Mouse (Mus musculus) testis, adult 2 months (tissue): ENCODE measurements at regions not wholly inside any gene's neighbourhood (a gene's known extent, or its start where the extent isn't known, plus 50 kb on each side); places are given as distances from the start of the nearest gene placed in this dataset.

Experiments
- H3K27ac ChIP-seq: fragments of 200-500 bp; 2 replicates; pipeline ENCODE4 v1.5.1; 2012; ENCODE audit warnings: low read depth, low read length; ENCODE audit not compliant: control insufficient read depth, insufficient read depth
- H3K27me3 ChIP-seq: fragments of 200-500 bp; 2 replicates; pipeline ENCODE4 v1.6.1; 2012; ENCODE audit warnings: mild to moderate bottlenecking, low read length, moderate library complexity; ENCODE audit not compliant: control insufficient read depth, insufficient read depth
- H3K36me3 ChIP-seq: fragments of 200-500 bp; 2 replicates; pipeline ENCODE4 v1.6.1; 2012; ENCODE audit warnings: mild to moderate bottlenecking, low read length; ENCODE audit not compliant: control insufficient read depth, insufficient read depth
- H3K4me1 ChIP-seq: fragments of 200-500 bp; 2 replicates; pipeline ENCODE4 v1.6.1; 2012; ENCODE audit warnings: low read length; ENCODE audit not compliant: control insufficient read depth, insufficient read depth
- H3K4me3 ChIP-seq: fragments of 200-500 bp; 2 replicates; pipeline ENCODE4 v1.5.1; 2012; ENCODE audit warnings: low read depth, mild to moderate bottlenecking, low read length, moderate library complexity, mixed read lengths; ENCODE audit not compliant: control insufficient read depth
- CTCF ChIP-seq: fragments of 200-500 bp; IDR thresholded peaks from 2 replicates; pipeline ENCODE4 v1.5.1; 2012; ENCODE audit warnings: low read depth, mild to moderate bottlenecking, inconsistent platforms, low read length, moderate library complexity; ENCODE audit not compliant: control insufficient read depth, insufficient read depth, insufficient replicate concordance
- POLR2A ChIP-seq: fragments of 200-500 bp; IDR thresholded peaks from 2 replicates; pipeline ENCODE4 v1.6.1; 2012; ENCODE audit warnings: low read depth, mild to moderate bottlenecking, inconsistent platforms, low read length, moderate library complexity; ENCODE audit not compliant: control insufficient read depth

DNA sequence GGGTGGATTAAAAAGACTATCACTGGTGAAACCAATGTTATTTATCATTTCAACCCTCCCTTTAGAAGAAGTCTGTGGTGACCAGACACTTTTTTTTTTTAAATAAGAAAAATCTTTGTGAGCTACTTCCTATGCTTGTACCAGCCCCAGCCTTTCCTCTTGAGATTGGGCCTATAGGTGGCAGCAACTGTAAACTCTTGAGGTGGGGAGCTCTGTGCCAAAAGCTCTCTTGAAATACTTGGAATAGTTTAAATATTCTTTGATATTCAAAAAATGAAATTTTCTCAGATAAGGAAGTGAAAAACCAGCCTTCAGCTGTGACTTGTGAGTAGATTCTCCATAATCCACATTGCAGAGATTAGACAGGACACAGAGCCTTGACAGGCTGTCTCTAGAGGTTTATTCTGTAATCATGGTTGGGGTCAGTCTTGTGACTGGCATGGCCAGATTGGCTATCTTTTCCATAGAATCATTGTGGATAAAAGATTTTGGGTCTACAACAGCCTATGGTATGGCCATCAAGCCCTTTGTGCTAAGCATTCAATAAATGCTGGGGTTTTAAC, 216.7 kb downstream of the Ndfip2 start:
- Histone ChIP-seq H3K27ac (no peak overlapping the region), H3K27me3 (no peaks in the 10 kb centered on the region), H3K4me3 (no peak overlapping the region), H3K4me1 (no peaks in the 10 kb centered on the region), H3K36me3 (no peaks in the 10 kb centered on the region)
- no peak for TF ChIP-seq POLR2A
- no peak for TF ChIP-seq CTCF

DNA sequence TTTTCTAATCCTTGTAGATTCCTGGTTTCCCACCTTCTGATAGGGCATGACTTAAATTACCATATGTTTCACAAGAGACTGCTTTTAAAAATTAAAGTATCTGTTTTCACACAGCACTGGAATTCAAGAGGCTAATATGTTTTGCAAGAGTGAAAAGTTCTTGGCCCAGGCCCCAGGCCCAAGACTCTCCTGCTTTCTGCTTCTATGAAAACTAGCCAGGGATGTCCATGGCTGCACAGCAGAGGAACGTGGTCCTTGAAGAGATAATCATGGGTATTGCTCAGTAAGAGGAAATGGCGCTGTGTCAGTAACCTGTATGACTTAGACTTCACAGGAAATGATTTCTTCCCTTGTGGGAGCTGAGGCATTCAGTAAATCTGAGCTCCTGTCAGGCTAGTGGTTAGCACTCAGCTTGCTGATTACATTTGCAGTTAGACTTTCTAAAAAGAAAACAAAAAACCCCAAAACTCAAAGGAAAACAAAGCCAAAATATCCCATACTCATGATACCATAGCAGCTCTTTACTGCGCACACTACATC, 190.6 kb downstream of the Ndfip2 start:
- no peaks in the 10 kb centered on the region for H3K4me1 ChIP-seq
- no peaks in the 10 kb centered on the region for H3K36me3 ChIP-seq

DNA sequence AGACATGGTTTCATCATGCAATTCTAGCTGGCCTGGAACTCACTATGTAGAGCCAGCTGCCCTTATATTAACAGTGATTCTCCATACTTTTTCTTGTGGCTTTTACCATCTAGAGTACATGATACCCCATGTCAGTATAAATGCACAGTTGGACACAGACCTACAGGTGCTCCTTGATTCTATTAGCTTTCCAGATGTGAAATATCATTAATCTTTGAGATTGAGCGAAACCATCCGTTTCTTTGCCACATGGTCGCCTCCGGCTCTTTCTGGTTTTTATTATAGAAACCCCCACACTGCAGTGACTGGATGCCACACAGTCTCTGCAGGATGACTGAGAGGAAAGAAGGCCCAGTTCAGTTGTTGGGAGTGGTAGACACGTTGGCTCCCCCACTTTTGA, 188.7 kb downstream of the Ndfip2 start:
- no peak for TF ChIP-seq POLR2A
- no peak for TF ChIP-seq CTCF
- no peaks in the 10 kb centered on the region for H3K36me3 ChIP-seq
- H3K4me3 ChIP-seq: no peak overlapping the region
- no peaks in the 10 kb centered on the region for H3K4me1 ChIP-seq
- H3K27me3 ChIP-seq: no peaks in the 10 kb centered on the region
- no peak overlapping the region for H3K27ac ChIP-seq

More for the DNA sequence above, 190.6 kb downstream of the Ndfip2 start:
- H3K27me3 ChIP-seq: no peaks in the 10 kb centered on the region
- H3K4me3 ChIP-seq: no peak overlapping the region
- H3K27ac ChIP-seq: no peak overlapping the region
- TF ChIP-seq CTCF (no peak), POLR2A (no peak)

- Histone ChIP-seq H3K4me3 (no peak overlapping the region), H3K4me1 (no peaks in the 10 kb centered on the region), H3K27me3 (no peaks in the 10 kb centered on the region), H3K36me3 (no peaks in the 10 kb centered on the region), H3K27ac (no peak overlapping the region)
- TF ChIP-seq POLR2A: no peak
- TF ChIP-seq CTCF: no peak
Measured at GRCm38 (mm10) chr14:105435343-105435742, 177.0 kb downstream of the Ndfip2 start.

- no peak for TF ChIP-seq POLR2A
- TF ChIP-seq CTCF: no peak
- H3K4me3 ChIP-seq: no peak overlapping the region
- no peaks in the 10 kb centered on the region for H3K36me3 ChIP-seq
- no peaks in the 10 kb centered on the region for H3K27me3 ChIP-seq
- H3K4me1 ChIP-seq: no peaks in the 10 kb centered on the region
- no peak overlapping the region for H3K27ac ChIP-seq
Measured at GRCm38 (mm10) chr14:105433456-105433855, 175.1 kb downstream of the Ndfip2 start.

GRCm38 (mm10) chr14:105432670-105433069, 174.3 kb downstream of the Ndfip2 start:
- no peak overlapping the region for H3K4me3 ChIP-seq
- no peaks in the 10 kb centered on the region for H3K4me1 ChIP-seq
- H3K27ac ChIP-seq: no peak overlapping the region
- no peaks in the 10 kb centered on the region for H3K36me3 ChIP-seq
- no peak for TF ChIP-seq CTCF
- no peak for TF ChIP-seq POLR2A
- no peaks in the 10 kb centered on the region for H3K27me3 ChIP-seq

GRCm38 (mm10) chr14:105431584-105431983, 173.2 kb downstream of the Ndfip2 start:
- Histone ChIP-seq H3K4me1 (no peaks in the 10 kb centered on the region; the same call in 1 of the 2 replicates), H3K27ac (no peak overlapping the region), H3K27me3 (no peaks in the 10 kb centered on the region), H3K4me3 (no peak overlapping the region), H3K36me3 (no peaks in the 10 kb centered on the region)
- TF ChIP-seq CTCF (no peak), POLR2A (no peak)
